Mouse (Mus musculus) myocyte (in vitro differentiated cells): ENCODE measurements at regions not wholly inside any gene's neighbourhood (a gene's known extent, or its start where the extent isn't known, plus 50 kb on each side); places are given as distances from the start of the nearest gene placed in this dataset.

Experiments
- H3K27me3 ChIP-seq: one replicate; pipeline ENCODE4 v1.6.1; 2011; ENCODE audit not compliant: control insufficient read depth, insufficient read depth, insufficient read length
- H3K36me3 ChIP-seq: one replicate; pipeline ENCODE4 v1.6.1; 2011; ENCODE audit not compliant: control insufficient read depth, insufficient read depth
- H3K4me2 ChIP-seq: one replicate; pipeline ENCODE4 v1.6.1; 2011; ENCODE audit warnings: low read depth, control low read depth
- H3K4me3 ChIP-seq: one replicate; pipeline ENCODE4 v1.5.1; 2011; ENCODE audit warnings: mild to moderate bottlenecking, control low read depth, moderate library complexity
- H3K79me2 ChIP-seq: one replicate; pipeline ENCODE4 v1.6.1; 2011; ENCODE audit not compliant: control insufficient read depth, insufficient read depth
- H3ac ChIP-seq: one replicate; pipeline ENCODE4 v1.6.1; 2011; ENCODE audit not compliant: control insufficient read depth, insufficient read length
- CEBPB ChIP-seq: IDR thresholded peaks from 2 replicates; pipeline ENCODE4 v1.6.1; 2011; ENCODE audit warnings: mild to moderate bottlenecking, moderate library complexity; ENCODE audit not compliant: poor library complexity, insufficient read depth, severe bottlenecking
- E2F4 ChIP-seq: IDR thresholded peaks from one replicate; pipeline ENCODE4 v1.6.1; 2011; ENCODE audit warnings: mild to moderate bottlenecking, control low read depth, moderate library complexity; ENCODE audit not compliant: insufficient read depth
- MAX ChIP-seq: IDR thresholded peaks from one replicate; pipeline ENCODE4 v1.6.1; 2011; ENCODE audit warnings: low read depth, mild to moderate bottlenecking, control low read depth
- MYOD1 ChIP-seq, 3 experiments: IDR thresholded peaks; one replicate each; pipeline ENCODE4 v1.6.1; 2011; ENCODE audit warnings: control low read depth in 2 of 3, low read depth in 2 of 3, mild to moderate bottlenecking in 2 of 3, moderate library complexity in 1 of 3; ENCODE audit not compliant: insufficient read length in 2 of 3, control insufficient read depth in 1 of 3
- MYOG ChIP-seq, 3 experiments: IDR thresholded peaks; one replicate each; pipeline ENCODE4 v1.6.1; 2011; ENCODE audit warnings: control low read depth in 2 of 3, low read depth in 2 of 3, mild to moderate bottlenecking in 2 of 3; ENCODE audit not compliant: insufficient read length in 2 of 3, control insufficient read depth in 1 of 3, insufficient read depth in 1 of 3
- POLR2A ChIP-seq: IDR thresholded peaks from one replicate; pipeline ENCODE4 v1.6.1; 2011; ENCODE audit warnings: low read depth, mild to moderate bottlenecking, control low read depth, moderate library complexity; ENCODE audit not compliant: insufficient read length
- POLR2AphosphoS2 ChIP-seq: IDR thresholded peaks from one replicate; pipeline ENCODE4 v1.6.1; 2011; ENCODE audit warnings: low read depth, control low read depth; ENCODE audit not compliant: insufficient read length
- REST ChIP-seq: IDR thresholded peaks from one replicate; pipeline ENCODE4 v1.6.1; 2011; ENCODE audit warnings: mild to moderate bottlenecking, control low read depth, moderate library complexity; ENCODE audit not compliant: insufficient read depth, insufficient read length
- SRF ChIP-seq: IDR thresholded peaks from one replicate; pipeline ENCODE4 v1.6.1; 2011; ENCODE audit warnings: low read depth; ENCODE audit not compliant: control insufficient read depth, insufficient read length
- TCF12 ChIP-seq: IDR thresholded peaks from one replicate; pipeline ENCODE4 v1.6.1; 2011; ENCODE audit warnings: mild to moderate bottlenecking, control low read depth; ENCODE audit not compliant: poor library complexity, insufficient read depth, severe bottlenecking
- TCF3 ChIP-seq: IDR thresholded peaks from one replicate; pipeline ENCODE4 v1.6.1; 2011; ENCODE audit warnings: low read depth, control low read depth; ENCODE audit not compliant: insufficient read length
- USF1 ChIP-seq: IDR thresholded peaks from one replicate; pipeline ENCODE4 v1.6.1; 2011; ENCODE audit warnings: low read depth, mild to moderate bottlenecking, control low read depth, moderate library complexity

DNA sequence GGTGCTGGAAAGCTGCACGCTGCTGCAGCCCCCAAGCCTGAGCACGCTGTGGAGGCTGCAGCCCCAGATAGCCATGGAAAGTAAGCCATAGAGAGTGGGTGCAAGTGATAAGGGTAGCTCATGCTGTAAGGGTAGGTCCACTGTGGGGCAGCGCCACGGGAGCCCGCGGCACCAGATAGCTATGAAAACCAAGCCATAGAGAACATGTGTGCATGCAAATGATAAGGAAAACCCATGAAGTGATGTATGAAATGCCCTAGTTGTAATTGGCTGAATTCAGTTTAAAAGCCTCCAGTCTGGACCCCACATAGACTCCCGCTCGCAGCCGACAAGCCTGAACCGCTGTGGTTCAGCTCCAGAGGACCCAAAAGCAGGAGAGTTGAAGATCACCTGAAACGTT, 58.8 kb upstream of the L3mbtl3 start:
- H3ac ChIP-seq: no peak overlapping the region
- H3K79me2 ChIP-seq: no peaks in the 10 kb centered on the region
- no peaks in the 10 kb centered on the region for H3K36me3 ChIP-seq
- no peak overlapping the region for H3K4me2 ChIP-seq
- no peaks in the 10 kb centered on the region for H3K27me3 ChIP-seq
- TF ChIP-seq CEBPB (no peak), TCF12 (no peak), MYOG (IDR thresholded peaks at IDR 0.05; ENCODE audit: control insufficient read depth in 1 of 3, insufficient read depth in 1 of 3, insufficient read length in 2 of 3, low read depth in 2 of 3) (no peak), MYOD1 (IDR thresholded peaks at IDR 0.05; ENCODE audit: control insufficient read depth in 1 of 3, insufficient read length in 2 of 3, low read depth in 2 of 3) (no peak)
- no peak overlapping the region for H3K4me3 ChIP-seq

- Histone ChIP-seq H3K4me3 (no peak overlapping the region), H3K4me2 (no peak overlapping the region), H3K36me3 (no peaks in the 10 kb centered on the region), H3ac (no peak overlapping the region), H3K79me2 (no peaks in the 10 kb centered on the region), H3K27me3 (no peaks in the 10 kb centered on the region)
- no peak for TF ChIP-seq SRF
- no peak for TF ChIP-seq POLR2AphosphoS2
- TF ChIP-seq MAX: no peak
- TF ChIP-seq REST: no peak
- TF ChIP-seq E2F4: no peak
- no peak for TF ChIP-seq MYOD1 (IDR thresholded peaks at IDR 0.05; ENCODE audit: control insufficient read depth in 1 of 3, insufficient read length in 2 of 3, low read depth in 2 of 3)
- no peak for TF ChIP-seq POLR2A
- TF ChIP-seq MYOG (IDR thresholded peaks at IDR 0.05; ENCODE audit: control insufficient read depth in 1 of 3, insufficient read depth in 1 of 3, insufficient read length in 2 of 3, low read depth in 2 of 3): no peak
- TF ChIP-seq CEBPB: no peak
- no peak for TF ChIP-seq USF1
- TF ChIP-seq TCF12: no peak
- no peak for TF ChIP-seq TCF3
Observed at GRCm38 (mm10) chr10:26440720-26441119, 64.9 kb upstream of the L3mbtl3 start.

GRCm38 (mm10) chr10:26484311-26484710, 108.5 kb upstream of the L3mbtl3 start:
- Histone ChIP-seq H3K79me2 (no peaks in the 10 kb centered on the region), H3K36me3 (no peaks in the 10 kb centered on the region), H3K4me2 (no peak overlapping the region), H3K4me3 (no peak overlapping the region), H3K27me3 (no peaks in the 10 kb centered on the region), H3ac (no peak overlapping the region)
- TF ChIP-seq POLR2AphosphoS2: no peak
- TF ChIP-seq CEBPB: no peak
- no peak for TF ChIP-seq USF1
- no peak for TF ChIP-seq MAX
- TF ChIP-seq TCF12: no peak
- no peak for TF ChIP-seq TCF3
- no peak for TF ChIP-seq MYOG (IDR thresholded peaks at IDR 0.05; ENCODE audit: control insufficient read depth in 1 of 3, insufficient read depth in 1 of 3, insufficient read length in 2 of 3, low read depth in 2 of 3)
- TF ChIP-seq MYOD1 (IDR thresholded peaks at IDR 0.05; ENCODE audit: control insufficient read depth in 1 of 3, insufficient read length in 2 of 3, low read depth in 2 of 3): no peak

DNA sequence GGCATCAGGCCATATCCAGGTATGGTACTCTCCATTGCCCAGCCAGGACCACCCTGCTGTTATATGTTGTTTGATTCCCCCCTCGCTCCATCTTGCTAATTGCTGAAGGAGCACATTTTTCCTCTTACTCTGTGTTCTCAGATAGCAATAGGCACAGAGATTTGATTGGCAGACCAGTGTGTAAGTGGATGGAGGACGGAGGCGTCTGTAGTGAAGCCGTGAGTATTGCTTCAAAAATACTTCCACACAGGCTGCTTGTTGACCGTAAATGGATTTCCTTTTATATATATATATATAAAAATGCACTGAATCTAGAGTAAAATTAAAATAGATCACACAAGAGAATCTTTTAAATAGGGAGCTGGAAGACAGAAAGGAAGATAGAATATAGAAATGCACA, 115.6 kb upstream of the L3mbtl3 start:
- TF ChIP-seq TCF12 (no peak), POLR2AphosphoS2 (no peak), MYOG (IDR thresholded peaks at IDR 0.05; ENCODE audit: control insufficient read depth in 1 of 3, insufficient read depth in 1 of 3, insufficient read length in 2 of 3, low read depth in 2 of 3) (no peak), MAX (no peak), TCF3 (no peak), SRF (no peak), POLR2A (no peak), CEBPB (no peak), E2F4 (no peak), MYOD1 (IDR thresholded peaks at IDR 0.05; ENCODE audit: control insufficient read depth in 1 of 3, insufficient read length in 2 of 3, low read depth in 2 of 3) (no peak)
- H3K79me2 ChIP-seq: no peaks in the 10 kb centered on the region
- no peaks in the 10 kb centered on the region for H3K27me3 ChIP-seq
- no peaks in the 10 kb centered on the region for H3K36me3 ChIP-seq
- no peak overlapping the region for H3K4me3 ChIP-seq
- H3K4me2 ChIP-seq: no peak overlapping the region
- H3ac ChIP-seq: no peak overlapping the region

GRCm38 (mm10) chr10:26492146-26492545, 116.4 kb upstream of the L3mbtl3 start:
- Histone ChIP-seq H3K36me3 (no peaks in the 10 kb centered on the region), H3ac (no peak overlapping the region), H3K27me3 (no peaks in the 10 kb centered on the region), H3K4me2 (no peak overlapping the region), H3K79me2 (no peaks in the 10 kb centered on the region), H3K4me3 (no peak overlapping the region)
- no peak for TF ChIP-seq MYOD1 (IDR thresholded peaks at IDR 0.05; ENCODE audit: control insufficient read depth in 1 of 3, insufficient read length in 2 of 3, low read depth in 2 of 3)
- TF ChIP-seq CEBPB: no peak
- TF ChIP-seq SRF: no peak
- no peak for TF ChIP-seq MYOG (IDR thresholded peaks at IDR 0.05; ENCODE audit: control insufficient read depth in 1 of 3, insufficient read depth in 1 of 3, insufficient read length in 2 of 3, low read depth in 2 of 3)
- no peak for TF ChIP-seq POLR2A
- no peak for TF ChIP-seq MAX
- no peak for TF ChIP-seq E2F4
- TF ChIP-seq TCF12: no peak
- no peak for TF ChIP-seq TCF3
- TF ChIP-seq POLR2AphosphoS2: no peak
- no peak for TF ChIP-seq USF1
- no peak for TF ChIP-seq REST
